Mouse (Mus musculus): ENCODE results near the gene Mrpl45. TPM values are rescaled to one million over a fixed set of nuclear protein-coding genes. Genes with fewer than 3 reads are reported as not detected.

Mrpl45 gene
- 24.0 TPM for polyA plus RNA-seq (2014; fragmentation: Illumina TruSeq; extraction: RNeasy Lipid Tissue Mini Kit (QIAGEN cat#74804); ENCODE audit: low read depth, low replicate concordance)

GRCm38 (mm10) chr11:97315504-97316503, at the start of gene Mrpl45:
Gene Mrpl45, plus strand, starts transcription at chr11:97315716.

GRCm38 (mm10) chr11:97280216-97280861, 35.2 kb upstream of the Mrpl45 start, which contains the start of gene Npepps:
Gene Npepps, minus strand, starts transcription at chr11:97280638.

GRCm38 (mm10) chr11:97352027-97352684, 36.6 kb downstream of the Mrpl45 start, which contains the start of gene Gpr179:
Gene Gpr179, minus strand, starts transcription at chr11:97352077.

GRCm38 (mm10) chr11:97361948-97362648, 46.6 kb downstream of the Mrpl45 start, which contains the start of gene Socs7:
Gene Socs7, plus strand, starts transcription at chr11:97362551.

Other genes with a start within 250 kb of the Mrpl45 start
- not detected for gene Tbx21, start 200.4 kb upstream of the Mrpl45 start, polyA plus RNA-seq (2014; fragmentation: Illumina TruSeq; extraction: RNeasy Lipid Tissue Mini Kit (QIAGEN cat#74804); ENCODE audit: low read depth, low replicate concordance)
- gene Tbkbp1, start 164.2 kb upstream of the Mrpl45 start, polyA plus RNA-seq (2014; fragmentation: Illumina TruSeq; extraction: RNeasy Lipid Tissue Mini Kit (QIAGEN cat#74804); ENCODE audit: low read depth, low replicate concordance): 0.19 TPM
- gene Kpnb1, start 127.8 kb upstream of the Mrpl45 start, polyA plus RNA-seq (2014; fragmentation: Illumina TruSeq; extraction: RNeasy Lipid Tissue Mini Kit (QIAGEN cat#74804); ENCODE audit: low read depth, low replicate concordance): 53.4 TPM
- gene Npepps, start 35.1 kb upstream of the Mrpl45 start, polyA plus RNA-seq (2014; fragmentation: Illumina TruSeq; extraction: RNeasy Lipid Tissue Mini Kit (QIAGEN cat#74804); ENCODE audit: low read depth, low replicate concordance): 24.6 TPM
- not detected for gene Gpr179, start 36.4 kb downstream of the Mrpl45 start, polyA plus RNA-seq (2014; fragmentation: Illumina TruSeq; extraction: RNeasy Lipid Tissue Mini Kit (QIAGEN cat#74804); ENCODE audit: low read depth, low replicate concordance)
- gene Socs7, start 46.8 kb downstream of the Mrpl45 start, polyA plus RNA-seq (2014; fragmentation: Illumina TruSeq; extraction: RNeasy Lipid Tissue Mini Kit (QIAGEN cat#74804); ENCODE audit: low read depth, low replicate concordance): 3.8 TPM
- 2.9 TPM for gene Arhgap23, start 99.8 kb downstream of the Mrpl45 start, polyA plus RNA-seq (2014; fragmentation: Illumina TruSeq; extraction: RNeasy Lipid Tissue Mini Kit (QIAGEN cat#74804); ENCODE audit: low read depth, low replicate concordance)
- not detected for gene 4933428G20Rik, start 184.6 kb downstream of the Mrpl45 start, polyA plus RNA-seq (2014; fragmentation: Illumina TruSeq; extraction: RNeasy Lipid Tissue Mini Kit (QIAGEN cat#74804); ENCODE audit: low read depth, low replicate concordance)

Data from liver, adult 10 weeks (tissue).